Mouse (Mus musculus): Measurements from ENCODE around the gene Dmtf1. TPM values are rescaled to one million over a fixed set of nuclear protein-coding genes. Genes with fewer than 3 reads are reported as not detected.

The Dmtf1 gene
- polyA plus RNA-seq, 1 experiment from 2014 or later: 36.6 TPM

GRCm38 (mm10) chr5:9068886-9069285, 92.7 kb downstream of the Dmtf1 start:
- ATAC-seq (ENCODE audit: insufficient number of reproducible peaks, insufficient read depth, low FRiP score, low read depth): no peak
- H3K27me3 ChIP-seq (ENCODE audit: control insufficient read depth, insufficient read depth, low read length): no peaks in the 10 kb centered on the region
- H3K4me1 ChIP-seq (ENCODE audit: control insufficient read depth in 2 of 2, insufficient read depth in 2 of 2, low read length in 2 of 2): no peaks in the 10 kb centered on the region
- H3K9me3 ChIP-seq (ENCODE audit: control insufficient read depth, low read length): no peaks in the 10 kb centered on the region
- no peak overlapping the region for H3K9ac ChIP-seq (ENCODE audit: low read length)
- H3K27ac ChIP-seq (replicated peaks in 1 of 2; ENCODE audit: control insufficient read depth in 1 of 2, insufficient read depth in 1 of 2, low read depth in 2 of 2, low read length in 2 of 2): no peak overlapping the region
- no peak overlapping the region for H3K4me2 ChIP-seq (ENCODE audit: low read length)
- 53% methylated on average over 2 of the region's 2 CpGs for WGBS
- no peaks in the 10 kb centered on the region for H3K36me3 ChIP-seq (ENCODE audit: control insufficient read depth, insufficient read depth, low read length)
- no peak overlapping the region for H3K4me3 ChIP-seq (ENCODE audit: control insufficient read depth in 1 of 2, insufficient read depth in 1 of 2, low read depth in 1 of 2, low read length in 2 of 2)

Other genes with a start within 250 kb of the Dmtf1 start
- 37.9 and 41.3 TPM in 2 replicates for gene Crot, start 164.5 kb downstream of the Dmtf1 start, polyA plus RNA-seq (2014; fragmentation: Nextera tagmentation; extraction: Ambion mirVana)
- gene Tmem243, start 61.1 kb downstream of the Dmtf1 start, polyA plus RNA-seq (2014; fragmentation: Nextera tagmentation; extraction: Ambion mirVana): 12.8 and 13.1 TPM in 2 replicates
- 1.5 and 2.4 TPM in 2 replicates for gene 9330182L06Rik, start 104.3 kb upstream of the Dmtf1 start, polyA plus RNA-seq (2014; fragmentation: Nextera tagmentation; extraction: Ambion mirVana)

Data from heart, embryonic 14.5 days (tissue).